12 mouse cellular contexts compared by ENCODE assay signal in genomic region chr9:119276321-119276720, GRCm38 (mm10). TPM values are rescaled to one million over a fixed set of nuclear protein-coding genes. Genes with fewer than 3 reads are reported as not detected.
DNase-seq lines count a peak whose midpoint lies in the region; ATAC-seq and TF ChIP-seq lines count a peak whose summit lies in the region.
"Had no signal": no experiment of that assay in that cellular context is flagged by ENCODE, and none has a peak within 500 bp of the region (broad histone marks: within the 10 kb centered on the region; RNA-seq: fewer than 3 reads in every experiment).

No protein-coding gene starts in this region.

- 91% methylated on average over 7 of the region's 7 CpGs for WGBS in limb, embryonic 10.5 days
- WGBS in stomach, postnatal 0 days = 75% methylated on average over 7 of the region's 7 CpGs

- no peak; the same call in 1 of the 2 replicates for ATAC-seq in stomach, postnatal 0 days (ENCODE audit: low FRiP score, low TSS enrichment)

- TF ChIP-seq CTCF in layer of hippocampus, adult 2 months (conservative IDR thresholded peaks at IDR 0.05) = no peak
- TF ChIP-seq CTCF in stomach, postnatal 0 days (IDR thresholded peaks at IDR 0.05; ENCODE audit: low read depth) = no peak

- H3K9me3 ChIP-seq in limb, embryonic 10.5 days (replicated peaks) = no peaks in the 10 kb centered on the region
- H3K9me3 ChIP-seq in stomach, postnatal 0 days (ENCODE audit: control insufficient read depth, low read length) = no peaks in the 10 kb centered on the region
- H3K9me3 ChIP-seq: embryonic facial prominence, embryonic 12.5 days; limb, embryonic 15.5 days; stomach, embryonic 15.5 days had no signal

- H3K27ac ChIP-seq in layer of hippocampus, adult 2 months = no peak overlapping the region
- no peak overlapping the region for H3K27ac ChIP-seq in limb, embryonic 10.5 days
- H3K27ac ChIP-seq in stomach, postnatal 0 days (replicated peaks) = no peak overlapping the region
- H3K27ac ChIP-seq: embryonic facial prominence, embryonic 12.5 days; limb, embryonic 15.5 days; stomach, embryonic 15.5 days had no signal

- peak; percentile 51 for DNase-seq in adrenal gland, postnatal 10 days
- DNase-seq in adrenal gland, adult 8-10 months = no peak
- peak; percentile 10 to 41 for DNase-seq in layer of hippocampus, adult 2 months (ENCODE audit: low spot score in 2 of 2)
- DNase-seq in layer of hippocampus, adult 9-10 months (ENCODE audit: low spot score) = no peak
- peak; percentile 32 for DNase-seq in adipocyte (ENCODE audit: low spot score)
- peak; percentile 34 to 40 for DNase-seq in heart, postnatal 14 days
- DNase-seq in limb, embryonic 10.5 days (ENCODE audit: low spot score) = no peak
- no peak for DNase-seq in stomach, postnatal 0 days (ENCODE audit: low spot score)

- no peak for TF ChIP-seq EP300 in stomach, postnatal 0 days (optimal IDR thresholded peaks at IDR 0.05)

- no peak overlapping the region for H3K4me2 ChIP-seq in stomach, postnatal 0 days (replicated peaks; ENCODE audit: low read depth)
- H3K4me2 ChIP-seq: embryonic facial prominence, embryonic 12.5 days; limb, embryonic 15.5 days; stomach, embryonic 15.5 days had no signal

- no peak overlapping the region for H3K9ac ChIP-seq in stomach, postnatal 0 days (ENCODE audit: low read length)
- H3K9ac ChIP-seq: embryonic facial prominence, embryonic 12.5 days; limb, embryonic 15.5 days; stomach, embryonic 15.5 days had no signal

- intact Hi-C loops in heart, postnatal 14 days (cut with DNase I) = no loop called here

- H3K36me3 ChIP-seq in limb, embryonic 10.5 days = peaks cover 29% of the 10 kb centered on the region
- no peaks in the 10 kb centered on the region for H3K36me3 ChIP-seq in stomach, postnatal 0 days (ENCODE audit: control insufficient read depth, insufficient read depth, low read length)

- no peak overlapping the region for H3K4me3 ChIP-seq in layer of hippocampus, adult 2 months
- no peak overlapping the region for H3K4me3 ChIP-seq in limb, embryonic 10.5 days
- no peak overlapping the region for H3K4me3 ChIP-seq in stomach, postnatal 0 days (ENCODE audit: low read depth, low read length)
- H3K4me3 ChIP-seq: embryonic facial prominence, embryonic 12.5 days; limb, embryonic 15.5 days; myocyte; stomach, embryonic 15.5 days had no signal

- H3K27me3 ChIP-seq in limb, embryonic 10.5 days (ENCODE audit: low read depth, poor library complexity, severe bottlenecking) = no peaks in the 10 kb centered on the region
- H3K27me3 ChIP-seq in stomach, postnatal 0 days (ENCODE audit: control insufficient read depth, insufficient read depth, low read length) = no peaks in the 10 kb centered on the region
- H3K27me3 ChIP-seq: embryonic facial prominence, embryonic 12.5 days; limb, embryonic 15.5 days; stomach, embryonic 15.5 days had no signal

- H3K4me1 ChIP-seq in limb, embryonic 10.5 days = no peaks in the 10 kb centered on the region
- H3K4me1 ChIP-seq in stomach, postnatal 0 days (replicated peaks; ENCODE audit: control insufficient read depth, insufficient read depth) = no peaks in the 10 kb centered on the region
- H3K4me1 ChIP-seq: embryonic facial prominence, embryonic 12.5 days; stomach, embryonic 15.5 days had no signal

RNA-seq across cellular contexts. Expression of gene Oxsr1, which starts 45.9 kb away (rescaled TPM):
- total RNA-seq in adrenal gland, postnatal 10 days (2021) = 10 to 100 TPM; 34.6 to 35.2 TPM
- 10 to 100 TPM; 33.7 to 40.6 (median 37.8) TPM for total RNA-seq in adrenal gland, adult 8-10 months (2022)
- 10 to 100 TPM; 30.2 to 31.2 TPM for total RNA-seq in layer of hippocampus, adult 2 months (2021)
- total RNA-seq in heart, postnatal 14 days (2021) = 10 to 100 TPM; 37.8 to 39.9 TPM
- 11.9 and 12.1 TPM in 2 replicates for polyA plus RNA-seq in limb, embryonic 10.5 days (2016; fragmentation: Nextera tagmentation; extraction: Ambion mirVana)
- polyA plus RNA-seq in stomach, postnatal 0 days (2015; fragmentation: Nextera tagmentation; extraction: Ambion mirVana) = 8.7 and 9.7 TPM in 2 replicates

Comparison
In these comparisons a context has a peak if more than half of its experiments do, and no peak if none do; other contexts are left out.
1. DNase-seq: peak in adrenal gland, postnatal 10 days (single experiment), layer of hippocampus, adult 2 months (2 of 2), adipocyte (single experiment) and heart, postnatal 14 days (2 of 2); none in adrenal gland, adult 8-10 months (single experiment), layer of hippocampus, adult 9-10 months (single experiment), limb, embryonic 10.5 days (single experiment) and stomach, postnatal 0 days (single experiment).